Mouse (Mus musculus) CH12.LX (cell line): Measurements from ENCODE around the gene Podxl.

Source experiments
- CHD1 ChIP-seq: IDR thresholded peaks from 2 replicates; pipeline ENCODE4 v1.6.1; 2012; ENCODE audit warnings: low read depth, low read length, improper control_type of control experiment, inconsistent platforms
- CTCF ChIP-seq, 2 experiments: IDR thresholded peaks in 1 of 2; conservative IDR thresholded peaks in 1 of 2; 2 replicates each; pipeline ENCODE4 v1.5.1; 2011 to 2012; ENCODE audit warnings: low read depth in 2 of 2, low read length in 2 of 2, improper control_type of control experiment in 1 of 2, inconsistent platforms in 1 of 2, mild to moderate bottlenecking in 1 of 2, moderate library complexity in 1 of 2
- E2F4 ChIP-seq: IDR thresholded peaks from 2 replicates; pipeline ENCODE4 v1.6.1; 2011; ENCODE audit warnings: low read depth, low read length, improper control_type of control experiment; ENCODE audit not compliant: insufficient replicate concordance
- EP300 ChIP-seq: IDR thresholded peaks from 2 replicates; pipeline ENCODE4 v1.6.1; 2011; ENCODE audit warnings: low read length, improper control_type of control experiment
- IRF4 ChIP-seq: IDR thresholded peaks from 2 replicates; pipeline ENCODE4 v1.6.1; 2014; ENCODE audit warnings: low read depth, mild to moderate bottlenecking, inconsistent platforms, low read length, improper control_type of control experiment
- POLR2A ChIP-seq: IDR thresholded peaks from 2 replicates; pipeline ENCODE4 v1.6.1; 2011; ENCODE audit warnings: low read depth, mild to moderate bottlenecking, improper control_type of control experiment, low read length
- SIN3A ChIP-seq: IDR thresholded peaks from 2 replicates; pipeline ENCODE4 v1.6.1; 2012; ENCODE audit warnings: low read length, improper control_type of control experiment, inconsistent platforms
- TCF12 ChIP-seq: IDR thresholded peaks from 2 replicates; pipeline ENCODE4 v1.6.1; 2014; ENCODE audit warnings: low read depth, mild to moderate bottlenecking, inconsistent platforms, low read length, improper control_type of control experiment
- ZNF384 ChIP-seq: IDR thresholded peaks from 2 replicates; pipeline ENCODE4 v1.6.1; 2012; ENCODE audit warnings: low read depth, low read length, improper control_type of control experiment, inconsistent platforms

DNA sequence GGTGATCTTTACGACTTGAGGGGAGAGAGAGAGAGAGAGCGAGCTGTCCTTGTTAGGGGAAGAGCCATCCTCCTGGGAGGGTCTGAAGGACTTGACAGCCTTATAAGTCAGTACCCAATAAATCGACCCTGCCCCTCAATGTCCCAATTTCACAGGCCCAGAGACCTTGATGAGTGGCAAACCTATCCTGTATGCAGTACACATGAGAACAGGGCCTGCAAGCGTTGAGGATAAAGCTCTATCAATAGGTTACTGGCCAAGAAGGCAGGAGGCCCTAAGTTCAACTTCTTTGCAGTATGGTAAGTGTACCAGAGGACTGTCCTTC is 33.3 kb upstream of the Podxl start:
- TF ChIP-seq EP300 (no peak), POLR2A (no peak), CTCF (conservative IDR thresholded peaks at IDR 0.05 in 1 of 2, IDR thresholded peaks at IDR 0.05 in 1 of 2; ENCODE audit: low read depth in 2 of 2, low read length in 2 of 2) (no peak), E2F4 (no peak), ZNF384 (no peak), TCF12 (no peak), CHD1 (no peak), IRF4 (no peak), SIN3A (no peak)
